Comparison of ENCODE assay signal across 10 mouse cellular contexts in the genomic region with DNA sequence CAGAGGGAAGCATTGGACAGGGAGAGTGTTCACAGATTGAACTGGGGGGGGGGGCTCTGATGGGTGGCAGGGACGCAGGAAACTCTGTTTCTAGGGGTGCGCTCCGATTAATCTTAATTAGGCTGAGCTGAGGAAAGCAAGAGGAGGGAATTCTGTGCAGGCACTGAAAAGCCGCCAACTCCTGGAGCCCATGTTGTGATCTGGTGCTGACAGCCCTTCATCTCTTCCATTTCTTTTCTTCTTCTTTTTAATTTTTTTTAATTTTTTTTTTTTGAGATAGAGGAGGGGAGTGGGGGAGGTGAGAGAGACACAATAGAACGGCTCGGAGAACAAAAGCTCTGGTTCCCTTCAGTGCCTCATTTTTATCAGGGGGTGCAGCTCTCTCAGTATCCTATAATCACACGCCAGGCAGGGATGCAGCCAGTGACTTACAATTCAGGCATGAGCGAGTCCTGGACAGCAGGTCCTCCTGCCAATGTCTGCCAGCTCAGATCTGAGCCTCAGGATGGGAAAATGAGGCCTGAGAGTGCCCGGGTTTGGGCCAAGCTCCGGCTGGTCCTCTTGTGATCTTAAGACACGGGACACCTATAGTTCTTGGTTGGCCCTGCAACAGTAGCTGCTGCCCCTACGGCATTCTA.
DNase-seq lines count a peak whose midpoint lies in the region; ATAC-seq and TF ChIP-seq lines count a peak whose summit lies in the region.
"Had no signal": no experiment of that assay in that cellular context is flagged by ENCODE, and none has a peak within 500 bp of the region (broad histone marks: within the 10 kb centered on the region; RNA-seq: fewer than 3 reads in every experiment).

No protein-coding gene starts in this region.

- intact Hi-C loops in left cerebral cortex, postnatal 4 days (cut with DNase I) = no loop called here
- intact Hi-C loops in gastrocnemius, adult 2 months (cut with DNase I) = no loop called here

- no peaks in the 10 kb centered on the region for H3K36me3 ChIP-seq in forebrain, embryonic 13.5 days (ENCODE audit: poor library complexity, severe bottlenecking)
- no peaks in the 10 kb centered on the region for H3K36me3 ChIP-seq in midbrain, embryonic 16.5 days (ENCODE audit: control insufficient read depth, insufficient read depth, low read length)

- H3K27ac ChIP-seq in forebrain, embryonic 13.5 days = peak overlapping the region; percentile 75
- peak overlapping the region; percentile 34 for H3K27ac ChIP-seq in midbrain, embryonic 16.5 days (ENCODE audit: low read length)
- H3K27ac ChIP-seq in gastrocnemius, adult 2 months = no peak overlapping the region
- H3K27ac ChIP-seq: macrophage had no signal

- H3K9ac ChIP-seq in forebrain, embryonic 13.5 days = peak overlapping the region; percentile 21; the same call in 1 of the 2 replicates
- no peak overlapping the region; the same call in 1 of the 2 replicates for H3K9ac ChIP-seq in midbrain, embryonic 16.5 days (ENCODE audit: low read depth, low read length)

- 46% methylated on average over 12 of the region's 12 CpGs for WGBS in forebrain, embryonic 13.5 days
- 47% methylated on average over 12 of the region's 12 CpGs for WGBS in midbrain, embryonic 16.5 days

- H3K4me1 ChIP-seq in forebrain, embryonic 13.5 days = peaks cover 34% of the 10 kb centered on the region
- peaks cover 16% of the 10 kb centered on the region for H3K4me1 ChIP-seq in midbrain, embryonic 16.5 days (ENCODE audit: control insufficient read depth, insufficient read depth, low read length)

- H3K9me3 ChIP-seq in forebrain, embryonic 13.5 days (replicated peaks) = no peaks in the 10 kb centered on the region
- no peaks in the 10 kb centered on the region for H3K9me3 ChIP-seq in midbrain, embryonic 16.5 days (replicated peaks; ENCODE audit: control insufficient read depth, low read length, poor library complexity, severe bottlenecking)

- no peaks in the 10 kb centered on the region for H3K27me3 ChIP-seq in forebrain, embryonic 13.5 days
- no peaks in the 10 kb centered on the region for H3K27me3 ChIP-seq in midbrain, embryonic 16.5 days (ENCODE audit: control insufficient read depth, insufficient read depth, low read depth, low read length)

- TF ChIP-seq CTCF in gastrocnemius, adult 2 months (IDR thresholded peaks at IDR 0.05) = no peak

- H3K4me3 ChIP-seq in forebrain, embryonic 13.5 days = no peak overlapping the region
- no peak overlapping the region for H3K4me3 ChIP-seq in midbrain, embryonic 16.5 days (ENCODE audit: low read depth, low read length)
- H3K4me3 ChIP-seq in gastrocnemius, adult 2 months = no peak overlapping the region

- H3K4me2 ChIP-seq in forebrain, embryonic 13.5 days = no peak overlapping the region
- no peak overlapping the region for H3K4me2 ChIP-seq in midbrain, embryonic 16.5 days (ENCODE audit: low read length)

- peak; percentile 71 for DNase-seq in left cerebral cortex, postnatal 4 days
- DNase-seq in left cerebral cortex, adult 18-20 months (ENCODE audit: low spot score in 2 of 2) = no peak
- DNase-seq in cerebellum, adult 9-10 months = peak; percentile 86
- DNase-seq in gastrocnemius, adult 2 months = no peak
- DNase-seq in urinary bladder, postnatal 10 days (ENCODE audit: low spot score) = no peak
- DNase-seq: kidney, postnatal 4 days; liver had no signal

- peak; percentile 64; the same call in 1 of the 2 replicates for ATAC-seq in forebrain, embryonic 13.5 days
- ATAC-seq in midbrain, embryonic 16.5 days = peak; percentile 33; the same call in 1 of the 2 replicates

Comparison
In these comparisons a context has a peak if more than half of its experiments do, and no peak if none do; other contexts are left out.
1. DNase-seq: peak in left cerebral cortex, postnatal 4 days (single experiment) and cerebellum, adult 9-10 months (single experiment); none in left cerebral cortex, adult 18-20 months (0 of 2), gastrocnemius, adult 2 months (single experiment) and urinary bladder, postnatal 10 days (single experiment).